Mouse (Mus musculus) MEL (cell line): Measurements from ENCODE around the gene Ifrd1. TPM values are rescaled to one million over a fixed set of nuclear protein-coding genes. Genes with fewer than 3 reads are reported as not detected.

Experiments used
- DNase-seq: peaks from one replicate; pipeline ENCODE4 v3.0.0; 2011; ENCODE audit warnings: low read depth, low spot score
- H3K27ac ChIP-seq: 2 replicates; pipeline ENCODE4 v1.5.1; 2012; ENCODE audit warnings: low read depth, mild to moderate bottlenecking, control low read depth, low read length, moderate library complexity; ENCODE audit not compliant: control insufficient read depth
- H3K27me3 ChIP-seq, 2 experiments: fragments of 150-350 bp in 1 of 2; sonication (generic) in 1 of 2; 2 replicates each; pipeline ENCODE4 v1.6.1; 2012; ENCODE audit warnings: low read length in 2 of 2, mild to moderate bottlenecking in 2 of 2, improper control_type of control experiment in 1 of 2, moderate library complexity in 1 of 2; ENCODE audit not compliant: insufficient read depth in 2 of 2, control insufficient read depth in 1 of 2
- H3K36me3 ChIP-seq, 2 experiments: 2 replicates each; pipeline ENCODE4 v1.6.1; 2012 to 2014; ENCODE audit warnings: low read length in 2 of 2, improper control_type of control experiment in 1 of 2, inconsistent platforms in 1 of 2, mild to moderate bottlenecking in 1 of 2; ENCODE audit not compliant: insufficient read depth in 2 of 2, control insufficient read depth in 1 of 2
- H3K4me1 ChIP-seq, 2 experiments: fragments of 150-350 bp in 1 of 2; sonication (generic) in 1 of 2; 2 replicates each; pipeline ENCODE4 v1.6.1; 2012; ENCODE audit warnings: low read length in 2 of 2, improper control_type of control experiment in 1 of 2, mild to moderate bottlenecking in 1 of 2; ENCODE audit not compliant: insufficient read depth in 2 of 2, control insufficient read depth in 1 of 2
- H3K4me3 ChIP-seq, 2 experiments: fragments of 150-350 bp in 1 of 2; sonication (generic) in 1 of 2; 2 replicates each; pipeline ENCODE4 v1.5.1; 2012; ENCODE audit warnings: low read depth in 2 of 2, low read length in 2 of 2, mild to moderate bottlenecking in 2 of 2, moderate library complexity in 2 of 2, control low read depth in 1 of 2, improper control_type of control experiment in 1 of 2; ENCODE audit not compliant: control insufficient read depth in 1 of 2, insufficient read depth in 1 of 2
- H3K79me2 ChIP-seq: 2 replicates; pipeline ENCODE4 v1.6.1; 2012; ENCODE audit warnings: mild to moderate bottlenecking, low read length, moderate library complexity; ENCODE audit not compliant: control insufficient read depth, poor library complexity, insufficient read depth
- H3K9ac ChIP-seq: 2 replicates; pipeline ENCODE4 v1.6.1; 2012; ENCODE audit warnings: low read depth, mild to moderate bottlenecking, control low read depth, low read length, moderate library complexity; ENCODE audit not compliant: control insufficient read depth, poor library complexity, severe bottlenecking
- H3K9me3 ChIP-seq: fragments of 150-350 bp; sonication (generic); replicated peaks from 2 replicates; pipeline ENCODE4 v1.6.1; 2012; ENCODE audit warnings: mild to moderate bottlenecking, low read length, improper control_type of control experiment, moderate library complexity; ENCODE audit not compliant: insufficient read depth
- CHD1 ChIP-seq: IDR thresholded peaks from 2 replicates; pipeline ENCODE4 v1.6.1; 2012; ENCODE audit warnings: low read depth, mild to moderate bottlenecking, inconsistent platforms, low read length, improper control_type of control experiment
- CHD2 ChIP-seq: IDR thresholded peaks from 2 replicates; pipeline ENCODE4 v1.6.1; 2011; ENCODE audit warnings: low read length, improper control_type of control experiment
- CTCF ChIP-seq, 3 experiments: IDR thresholded peaks in 2 of 3; conservative IDR thresholded peaks in 1 of 3; 2 replicates each; pipeline ENCODE4 v1.5.1; 2011 to 2012; ENCODE audit warnings: low read length in 3 of 3, low read depth in 2 of 3, mild to moderate bottlenecking in 2 of 3, improper control_type of control experiment in 1 of 3, inconsistent platforms in 1 of 3, mixed read lengths in 1 of 3, moderate library complexity in 1 of 3; ENCODE audit not compliant: control insufficient read depth in 1 of 3, insufficient read depth in 1 of 3, poor library complexity in 1 of 3, severe bottlenecking in 1 of 3
- E2F4 ChIP-seq: IDR thresholded peaks from 2 replicates; pipeline ENCODE4 v1.6.1; 2011; ENCODE audit warnings: low read depth, low read length, improper control_type of control experiment, borderline replicate concordance
- EP300 ChIP-seq, 2 experiments: IDR thresholded peaks; 2 replicates each; pipeline ENCODE4 v1.6.1; 2011; ENCODE audit warnings: improper control_type of control experiment in 2 of 2, low read length in 2 of 2, low read depth in 1 of 2, mild to moderate bottlenecking in 1 of 2
- ETS1 ChIP-seq: IDR thresholded peaks from 2 replicates; pipeline ENCODE4 v1.6.1; 2012; ENCODE audit warnings: low read depth, mild to moderate bottlenecking, inconsistent platforms, low read length, improper control_type of control experiment, moderate library complexity
- GABPA ChIP-seq: IDR thresholded peaks from 2 replicates; pipeline ENCODE4 v1.6.1; 2012; ENCODE audit warnings: low read depth, mild to moderate bottlenecking, inconsistent platforms, low read length, improper control_type of control experiment, moderate library complexity
- HCFC1 ChIP-seq: IDR thresholded peaks from 2 replicates; pipeline ENCODE4 v1.6.1; 2012; ENCODE audit warnings: low read depth, mild to moderate bottlenecking, inconsistent platforms, low read length, improper control_type of control experiment, moderate library complexity
- JUND ChIP-seq: IDR thresholded peaks from 2 replicates; pipeline ENCODE4 v1.6.1; 2011; ENCODE audit warnings: low read depth, mild to moderate bottlenecking, improper control_type of control experiment, low read length
- MAFK ChIP-seq: IDR thresholded peaks from 2 replicates; pipeline ENCODE4 v1.6.1; 2011; ENCODE audit warnings: low read depth, mild to moderate bottlenecking, low read length, improper control_type of control experiment, borderline replicate concordance
- MAX ChIP-seq: IDR thresholded peaks from 2 replicates; pipeline ENCODE4 v1.6.1; 2011; ENCODE audit warnings: low read length, improper control_type of control experiment
- MAZ ChIP-seq: IDR thresholded peaks from 2 replicates; pipeline ENCODE4 v1.6.1; 2012; ENCODE audit warnings: low read depth, mild to moderate bottlenecking, inconsistent platforms, low read length, improper control_type of control experiment
- MEF2A ChIP-seq: IDR thresholded peaks from 2 replicates; pipeline ENCODE4 v1.6.1; 2014; ENCODE audit warnings: low read depth, mild to moderate bottlenecking, inconsistent platforms, low read length, improper control_type of control experiment; ENCODE audit not compliant: poor library complexity, insufficient replicate concordance, severe bottlenecking; ENCODE audit errors: extremely low read depth
- MYB ChIP-seq: IDR thresholded peaks from 2 replicates; pipeline ENCODE4 v1.6.1; 2011; ENCODE audit warnings: mild to moderate bottlenecking, low read depth, low read length, improper control_type of control experiment
- MYC ChIP-seq: IDR thresholded peaks from 2 replicates; pipeline ENCODE4 v1.6.1; 2011; ENCODE audit warnings: low read depth, mild to moderate bottlenecking, low read length, improper control_type of control experiment, moderate library complexity
- NELFE ChIP-seq: IDR thresholded peaks from 2 replicates; pipeline ENCODE4 v1.6.1; 2011; ENCODE audit warnings: low read depth, low read length, improper control_type of control experiment
- NRF1 ChIP-seq: IDR thresholded peaks from 2 replicates; pipeline ENCODE4 v1.6.1; 2014; ENCODE audit warnings: low read depth, mild to moderate bottlenecking, inconsistent platforms, low read length, improper control_type of control experiment, moderate library complexity; ENCODE audit not compliant: poor library complexity, insufficient read depth, severe bottlenecking
- POLR2AphosphoS2 ChIP-seq: IDR thresholded peaks from 2 replicates; pipeline ENCODE4 v1.6.1; 2011; ENCODE audit warnings: low read length, improper control_type of control experiment
- RAD21 ChIP-seq: IDR thresholded peaks from 2 replicates; pipeline ENCODE4 v1.6.1; 2011; ENCODE audit warnings: mild to moderate bottlenecking, low read depth, low read length, improper control_type of control experiment
- RCOR1 ChIP-seq: IDR thresholded peaks from 2 replicates; pipeline ENCODE4 v1.6.1; 2012; ENCODE audit warnings: low read depth, mild to moderate bottlenecking, inconsistent platforms, low read length, improper control_type of control experiment
- SIN3A ChIP-seq: IDR thresholded peaks from 2 replicates; pipeline ENCODE4 v1.6.1; 2012; ENCODE audit warnings: low read length, improper control_type of control experiment, inconsistent platforms
- SMC3 ChIP-seq: IDR thresholded peaks from 2 replicates; pipeline ENCODE4 v1.6.1; 2011; ENCODE audit warnings: low read depth, low read length, improper control_type of control experiment
- TAL1 ChIP-seq: IDR thresholded peaks from 2 replicates; pipeline ENCODE4 v1.6.1; 2012; ENCODE audit warnings: mild to moderate bottlenecking, inconsistent platforms, low read length, moderate library complexity, mixed read lengths
- TBP ChIP-seq: IDR thresholded peaks from 2 replicates; pipeline ENCODE4 v1.8.0; 2011; ENCODE audit warnings: low read depth, low read length, improper control_type of control experiment
- TCF12 ChIP-seq: IDR thresholded peaks from 2 replicates; pipeline ENCODE4 v1.6.1; 2014; ENCODE audit warnings: low read depth, mild to moderate bottlenecking, inconsistent platforms, low read length, improper control_type of control experiment, moderate library complexity
- UBTF ChIP-seq: IDR thresholded peaks from 2 replicates; pipeline ENCODE4 v1.6.1; 2012; ENCODE audit warnings: low read depth, mild to moderate bottlenecking, inconsistent platforms, low read length, improper control_type of control experiment, moderate library complexity, borderline replicate concordance; ENCODE audit not compliant: insufficient read depth
- USF1 ChIP-seq: IDR thresholded peaks from 2 replicates; pipeline ENCODE4 v1.6.1; 2014; ENCODE audit warnings: low read depth, mild to moderate bottlenecking, inconsistent platforms, low read length, improper control_type of control experiment, moderate library complexity
- USF2 ChIP-seq, 2 experiments: IDR thresholded peaks; 2 replicates each; pipeline ENCODE4 v1.6.1; 2011 to 2012; ENCODE audit warnings: improper control_type of control experiment in 2 of 2, low read length in 2 of 2, borderline replicate concordance in 1 of 2, inconsistent platforms in 1 of 2, low read depth in 1 of 2, mild to moderate bottlenecking in 1 of 2; ENCODE audit not compliant: insufficient read depth in 1 of 2
- ZKSCAN1 ChIP-seq: IDR thresholded peaks from 2 replicates; pipeline ENCODE4 v1.6.1; 2012; ENCODE audit warnings: low read depth, mild to moderate bottlenecking, inconsistent platforms, low read length, improper control_type of control experiment, moderate library complexity
- ZMIZ1 ChIP-seq: IDR thresholded peaks from 2 replicates; pipeline ENCODE4 v1.6.1; 2012; ENCODE audit warnings: low read depth, mild to moderate bottlenecking, inconsistent platforms, low read length, improper control_type of control experiment, moderate library complexity
- polyA plus RNA-seq, 2 experiments: library from polyadenylated mRNA; stranded (reverse) in 1 of 2; unstranded in 1 of 2; fragments of >175 nt in 1 of 2; fragments of >200 nt in 1 of 2; gene quantifications; 2 replicates each; pipeline versions ENCODE4 v1.2.1 to v1.2.4; 2012; ENCODE audit warnings: low replicate concordance in 2 of 2, low read depth in 1 of 2; ENCODE audit not compliant: insufficient read length in 2 of 2, insufficient read depth in 1 of 2, missing spikeins in 1 of 2
- total RNA-seq: library from RNA; depleted of rRNA; stranded (reverse); fragments of 300-350 nt; gene quantifications from 2 replicates; pipeline ENCODE4 v1.2.3, GENCODE M21; 2012

The Ifrd1 gene
- total and polyA plus RNA-seq, 3 experiments: 161 to 167 TPM; not detected in 1

DNA sequence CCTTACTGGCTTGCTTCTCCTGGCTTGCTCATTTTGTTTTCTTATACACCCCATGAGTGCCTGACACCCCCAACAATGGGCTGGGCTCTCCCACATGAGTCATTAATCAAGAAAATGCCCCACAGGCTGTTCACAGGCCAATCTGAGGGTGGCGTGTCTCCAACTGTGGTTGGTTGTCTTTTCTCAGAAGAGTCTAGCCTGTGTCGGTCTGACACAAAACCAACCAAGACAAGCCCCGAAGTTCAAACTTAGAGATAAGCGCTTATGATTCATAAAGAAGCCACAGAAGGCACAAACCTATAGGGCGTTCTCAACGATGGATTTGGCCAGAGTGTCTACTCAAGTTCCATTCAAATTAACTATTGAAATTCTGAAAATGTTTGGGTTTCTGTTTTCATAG, 94.1 kb downstream of the Ifrd1 start (continued):
- no peak for TF ChIP-seq USF2 (IDR thresholded peaks at IDR 0.05; ENCODE audit: borderline replicate concordance in 1 of 2, insufficient read depth in 1 of 2, low read depth in 1 of 2, low read length in 2 of 2)
- no peak for TF ChIP-seq E2F4
- peak in 1 of 2 experiments; percentile 54; a peak in 3 of 4 replicates for TF ChIP-seq EP300 (IDR thresholded peaks at IDR 0.05; ENCODE audit: low read depth in 1 of 2, low read length in 2 of 2)
- TF ChIP-seq NELFE: no peak
- TF ChIP-seq UBTF: no peak
- no peak for TF ChIP-seq POLR2AphosphoS2
- TF ChIP-seq SIN3A: no peak
- TF ChIP-seq HCFC1: no peak
- no peak for TF ChIP-seq ZMIZ1
- TF ChIP-seq MAX: no peak; the same call in 1 of the 2 replicates
- no peak for TF ChIP-seq ZKSCAN1
- no peak for TF ChIP-seq CHD1
- TF ChIP-seq MYB: no peak
- no peak for TF ChIP-seq USF1
- no peak for TF ChIP-seq SMC3
- TF ChIP-seq CHD2: no peak
- TF ChIP-seq ETS1: peak; percentile 59; the same call in 1 of the 2 replicates
- TF ChIP-seq CTCF (IDR thresholded peaks at IDR 0.05 in 2 of 3, conservative IDR thresholded peaks at IDR 0.05 in 1 of 3; ENCODE audit: control insufficient read depth in 1 of 3, insufficient read depth in 1 of 3, low read depth in 2 of 3, low read length in 3 of 3, poor library complexity in 1 of 3, severe bottlenecking in 1 of 3): no peak
- no peak; the same call in 1 of the 2 replicates for TF ChIP-seq JUND

DNA sequence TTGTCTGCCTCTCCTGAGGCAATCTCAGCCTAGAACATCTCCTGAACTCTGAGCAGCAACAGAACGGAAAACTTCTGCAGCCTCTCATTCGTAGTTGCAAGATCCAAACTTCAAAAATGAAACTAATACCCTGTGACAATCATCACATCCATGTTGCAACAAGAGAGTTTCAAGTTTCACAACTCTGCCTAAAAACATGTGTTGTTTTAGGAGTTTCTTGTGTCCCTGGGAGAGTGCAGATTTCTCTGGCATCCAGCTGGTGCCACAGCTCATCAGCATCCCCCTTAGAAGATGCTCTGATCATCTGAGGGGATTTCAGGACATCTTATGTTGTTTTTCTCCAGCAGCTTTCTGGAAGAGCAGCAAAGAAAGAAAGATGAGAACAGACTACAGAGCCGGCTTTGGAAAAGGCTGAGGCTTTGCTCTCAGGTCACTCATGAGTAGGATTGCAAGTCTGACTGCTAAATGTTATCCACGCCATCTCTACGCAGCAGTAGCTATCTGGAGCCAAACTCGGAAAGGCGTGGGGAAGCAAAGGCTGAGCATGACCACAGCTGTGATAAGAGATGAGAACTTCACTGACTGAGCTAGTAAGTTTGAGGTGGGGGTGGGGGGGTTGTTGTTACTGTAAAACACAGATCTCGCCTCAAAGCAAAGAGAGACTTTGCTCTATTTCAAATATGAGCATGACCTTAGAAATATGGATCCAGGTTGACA, 95.8 kb downstream of the Ifrd1 start:
- H3K4me3 ChIP-seq: peak overlapping the region in 1 of 2 experiments; percentile 15; a peak in 1 of 4 replicates
- no peak overlapping the region for H3K9ac ChIP-seq
- H3K27me3 ChIP-seq: no peaks in the 10 kb centered on the region
- DNase-seq: peak; percentile 48
- H3K27ac ChIP-seq: no peak overlapping the region; the same call in 1 of the 2 replicates
- peaks cover 8 to 21% of the 10 kb centered on the region in 2 experiments for H3K4me1 ChIP-seq
- no peaks in the 10 kb centered on the region for H3K79me2 ChIP-seq
- no peaks in the 10 kb centered on the region for H3K9me3 ChIP-seq
- H3K36me3 ChIP-seq: peaks cover 0 to 32% of the 10 kb centered on the region in 2 experiments; a peak in 2 of 4 replicates
- no peak; the same call in 1 of the 2 replicates for TF ChIP-seq SIN3A
- no peak for TF ChIP-seq POLR2AphosphoS2
- no peak for TF ChIP-seq GABPA
- TF ChIP-seq TAL1: no peak
- no peak for TF ChIP-seq JUND
- TF ChIP-seq MEF2A: no peak
- TF ChIP-seq MAFK: no peak
- no peak for TF ChIP-seq CHD2
- no peak for TF ChIP-seq NELFE
- no peak for TF ChIP-seq SMC3
- no peak for TF ChIP-seq MAZ
- TF ChIP-seq ZMIZ1: no peak
- TF ChIP-seq CTCF (IDR thresholded peaks at IDR 0.05 in 2 of 3, conservative IDR thresholded peaks at IDR 0.05 in 1 of 3; ENCODE audit: control insufficient read depth in 1 of 3, insufficient read depth in 1 of 3, low read depth in 2 of 3, low read length in 3 of 3, poor library complexity in 1 of 3, severe bottlenecking in 1 of 3): no peak
- TF ChIP-seq USF2 (IDR thresholded peaks at IDR 0.05; ENCODE audit: borderline replicate concordance in 1 of 2, insufficient read depth in 1 of 2, low read depth in 1 of 2, low read length in 2 of 2): no peak
- TF ChIP-seq TBP: no peak
- no peak for TF ChIP-seq RAD21
- no peak for TF ChIP-seq E2F4
- TF ChIP-seq RCOR1: peak; percentile 60; the same call in 1 of the 2 replicates
- no peak for TF ChIP-seq MYB
- peak; percentile 56 to 78 for TF ChIP-seq EP300 (IDR thresholded peaks at IDR 0.05; ENCODE audit: low read depth in 1 of 2, low read length in 2 of 2)
- TF ChIP-seq TCF12: peak; percentile 48; the same call in 1 of the 2 replicates
- TF ChIP-seq CHD1: no peak
- TF ChIP-seq USF1: no peak
- TF ChIP-seq NRF1: no peak
- TF ChIP-seq MYC: no peak
